Mouse (Mus musculus) CD4-positive, CD25-positive, alpha-beta regulatory T cell (primary cell): ENCODE data around the gene Cldn12. TPM values are rescaled to one million over a fixed set of nuclear protein-coding genes. Genes with fewer than 3 reads are reported as not detected.

ENCODE experiments used
- polyA plus RNA-seq: library from polyadenylated mRNA; unstranded; fragments of 100-300 nt; shearing (Covaris generic); gene quantifications from one replicate; pipeline ENCODE4 v1.2.1, GENCODE M21; 2017

Cldn12 gene
- polyA plus RNA-seq: 1.1 TPM

DNA sequence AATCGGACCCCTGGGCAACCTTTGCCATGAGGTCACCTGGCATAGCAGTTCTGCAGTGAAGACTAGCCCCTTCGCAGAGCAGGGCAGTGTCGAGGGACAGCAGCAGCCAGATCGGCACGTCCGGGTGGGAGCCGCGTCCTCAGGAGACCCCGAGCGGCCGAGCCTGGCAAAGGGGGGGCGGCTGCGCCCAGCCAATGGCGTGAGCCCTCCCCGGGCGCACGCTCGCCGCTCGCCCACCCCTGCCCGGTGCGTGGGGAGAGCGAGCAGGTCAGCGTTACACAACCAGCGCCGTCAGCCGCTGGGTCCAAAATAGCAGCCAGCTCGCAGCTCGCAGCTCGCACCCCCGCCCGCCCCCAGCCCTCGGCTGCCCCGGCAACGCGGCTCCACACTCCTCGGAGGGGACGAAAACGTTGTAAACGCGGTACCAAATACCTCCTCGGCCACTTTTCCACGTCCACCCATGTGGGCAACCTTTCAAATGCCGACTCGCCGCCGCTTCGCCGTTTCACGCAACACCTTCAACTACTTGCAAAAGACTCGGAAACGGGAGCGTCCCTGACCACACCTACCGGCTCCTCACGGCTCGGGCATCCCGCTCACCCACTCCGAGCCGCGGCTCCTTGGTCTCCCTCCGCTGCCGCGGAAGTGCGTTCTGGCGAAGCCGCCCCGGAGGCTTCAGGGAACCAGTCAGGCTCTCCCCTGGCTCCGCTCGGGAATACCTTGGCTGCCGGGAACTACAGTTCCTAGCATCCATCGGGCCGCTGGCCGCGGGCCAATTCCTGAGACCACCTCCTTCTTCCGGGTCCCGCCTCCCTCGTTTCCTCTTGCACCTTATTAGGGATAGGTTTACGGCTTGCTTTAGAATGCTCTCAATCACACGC, at the start of gene Cldn12:
Gene Cldn12 (minus strand): TSS at position 763 of the 881 bp plus-strand sequence.

DNA sequence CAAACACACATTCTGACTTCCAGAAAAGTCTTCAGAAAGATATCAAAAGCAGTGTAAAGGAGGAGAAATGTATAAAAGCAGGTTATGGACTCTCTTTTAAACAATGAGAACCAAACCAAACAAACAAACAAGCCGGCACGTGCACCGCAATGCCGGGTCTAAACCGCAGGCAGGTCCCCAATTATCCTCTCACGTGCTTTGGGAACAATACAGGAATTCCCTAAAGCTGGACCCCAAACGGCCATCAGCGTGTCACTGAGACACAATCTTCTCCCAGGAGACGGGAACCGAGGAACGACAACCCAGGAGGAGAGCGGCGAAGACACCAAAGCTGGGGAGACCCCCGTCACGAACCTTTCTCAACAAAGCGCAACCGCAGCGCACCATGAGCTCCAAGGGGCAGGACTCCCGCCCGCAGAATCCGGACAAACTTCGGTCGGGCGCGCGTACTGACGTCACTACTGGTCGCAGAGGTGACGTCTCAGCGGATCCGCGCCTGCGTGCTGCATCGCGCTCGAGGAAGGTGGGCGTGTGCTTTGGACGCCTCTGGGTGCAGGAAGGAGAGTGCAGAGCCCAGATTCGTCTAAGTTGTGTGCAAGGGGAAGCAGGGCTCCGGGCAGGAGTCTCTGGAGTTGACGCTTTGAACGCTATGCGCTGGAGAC, 44.5 kb upstream of the Cldn12 start, which contains the start of gene Gtpbp10:
Gene Gtpbp10 (minus strand): TSS at position 460 of the 662 bp plus-strand sequence.

GRCm38 (mm10) chr5:5479043-5479442, 35.7 kb downstream of the Cldn12 start, which contains the start of gene 1700015F17Rik:
Gene 1700015F17Rik, minus strand, starts transcription at chr5:5479143.

Other genes with a start within 250 kb of the Cldn12 start
- gene Cdk14, start 94.6 kb downstream of the Cldn12 start, polyA plus RNA-seq: 0.29 TPM
- not detected for gene 1700015F17Rik, start 35.8 kb downstream of the Cldn12 start, polyA plus RNA-seq
- 10.6 TPM for gene Gtpbp10, start 44.6 kb upstream of the Cldn12 start, polyA plus RNA-seq
- not detected for gene Gm8773, start 58.8 kb upstream of the Cldn12 start, polyA plus RNA-seq
- 0.17 TPM for gene Cfap69, start 149.3 kb upstream of the Cldn12 start, polyA plus RNA-seq
- 0.10 TPM for gene Steap2, start 179.6 kb upstream of the Cldn12 start, polyA plus RNA-seq
- gene Steap1, start 234.4 kb upstream of the Cldn12 start, polyA plus RNA-seq: not detected